Mouse (Mus musculus) cerebellum, adult 8-10 months (tissue): ENCODE data around the gene Trp63.

Experiments used
- DNase-seq: peaks from one replicate; pipeline ENCODE4 v3.0.0; 2022

The Trp63 gene

DNA sequence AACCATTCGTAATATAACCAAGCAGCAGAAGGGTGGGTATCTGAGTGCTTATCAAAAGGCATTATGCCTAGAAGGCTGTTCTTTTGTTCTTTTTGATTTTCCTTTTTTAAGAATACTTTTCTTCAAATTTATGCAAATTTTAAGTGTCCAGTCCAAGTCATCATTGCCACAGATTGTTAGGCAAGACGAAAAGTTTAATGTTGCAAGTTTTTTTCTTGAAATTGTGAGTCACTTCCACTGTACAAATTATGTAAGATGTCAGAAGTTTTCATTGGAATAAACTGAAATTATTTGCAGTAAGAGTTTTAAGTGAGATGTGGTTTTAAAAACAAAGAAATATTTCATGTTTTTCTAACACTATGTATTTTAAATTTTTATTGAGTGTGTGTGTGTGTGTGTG is 100.7 kb downstream of the Trp63 start:
- no peak for DNase-seq

- DNase-seq, result no peak
Measured at GRCm38 (mm10) chr16:25786457-25786856, 102.9 kb downstream of the Trp63 start.

- no peak for DNase-seq
Measured at GRCm38 (mm10) chr16:25792640-25793266, 109.2 kb downstream of the Trp63 start.

DNA sequence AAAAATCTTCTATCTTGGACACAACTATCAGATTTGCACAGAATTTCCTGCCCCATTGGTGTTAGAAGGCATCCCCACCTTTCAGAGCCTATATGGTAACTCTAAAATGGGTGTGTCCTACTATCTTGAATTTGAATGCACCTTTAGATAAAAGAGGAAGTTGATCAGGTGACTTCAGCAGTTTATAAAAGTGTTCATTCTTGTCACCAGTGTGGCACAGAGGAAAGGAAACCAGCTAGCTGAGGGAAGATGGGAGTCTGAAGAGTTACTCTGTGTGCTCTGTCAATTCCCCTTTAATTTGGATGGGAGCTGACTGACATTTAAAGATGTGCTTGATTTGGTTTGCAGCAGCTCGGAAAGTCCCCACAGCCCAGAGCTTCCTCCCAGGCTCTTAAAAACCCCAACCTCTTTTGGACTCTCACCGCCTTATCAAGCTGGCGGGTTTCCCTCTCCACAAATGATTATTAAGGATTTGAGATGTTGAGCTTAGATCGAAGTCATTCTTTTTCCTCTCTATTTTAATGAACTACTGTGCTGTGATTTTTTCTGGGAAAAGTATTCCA is 114.2 kb downstream of the Trp63 start:
- no peak for DNase-seq

DNA sequence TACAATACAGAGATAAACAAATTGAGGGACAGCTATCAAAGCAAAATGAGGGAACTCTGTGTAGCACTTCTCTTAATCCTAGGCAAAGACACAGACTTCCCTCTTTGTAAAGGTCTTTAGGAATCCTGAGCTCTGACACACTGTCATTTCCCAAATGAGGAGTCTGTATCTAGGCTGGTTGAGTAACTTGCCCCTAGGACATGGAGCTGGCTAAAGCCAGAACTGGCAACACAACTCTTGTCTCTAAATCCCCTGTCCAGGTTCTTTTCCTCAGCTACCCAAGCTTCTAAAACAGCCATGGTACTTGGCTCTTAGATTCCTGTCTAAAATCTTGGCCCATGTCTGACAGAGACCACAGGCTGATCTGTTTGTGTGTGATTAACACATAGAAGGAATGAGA is 116.1 kb downstream of the Trp63 start:
- DNase-seq, result no peak

DNA sequence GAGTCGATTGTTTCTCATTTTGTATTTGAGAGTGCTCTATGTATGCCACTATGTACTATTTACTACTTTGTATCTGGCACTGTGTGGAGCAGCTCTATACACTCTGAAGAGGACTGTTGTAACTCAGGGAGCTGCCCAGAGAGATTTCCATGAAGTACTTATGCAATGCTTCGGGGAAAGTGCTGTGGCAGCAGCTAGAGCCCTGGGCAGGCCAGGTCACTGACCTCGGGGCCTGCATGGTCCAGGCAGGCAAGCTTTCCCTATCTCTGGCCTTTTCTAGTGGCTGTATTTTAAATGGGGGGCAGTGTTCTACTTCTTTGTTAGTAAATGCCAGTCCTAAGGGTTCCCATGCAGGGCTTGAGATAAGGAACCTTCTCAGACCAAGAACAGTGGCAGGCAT is 121.4 kb downstream of the Trp63 start:
- DNase-seq, result no peak

DNA sequence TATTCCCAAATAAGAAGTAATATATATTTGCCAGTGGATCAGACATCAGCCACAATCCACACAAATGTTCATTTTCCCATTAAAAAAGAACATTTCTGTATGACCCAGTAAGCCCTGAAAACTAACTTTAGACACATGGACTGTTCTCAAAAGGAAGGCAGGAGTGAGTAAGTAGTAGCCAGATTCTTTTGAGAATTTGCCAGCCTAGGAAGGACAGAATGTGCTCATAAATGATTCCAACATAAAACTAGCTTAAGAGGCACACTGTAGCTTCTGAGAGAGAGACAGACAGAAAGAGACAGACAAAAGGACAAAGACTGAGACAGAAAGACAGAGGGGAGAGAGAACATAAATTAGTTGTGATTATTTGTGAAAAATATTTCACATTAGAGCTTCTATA is 123.6 kb downstream of the Trp63 start:
- no peak for DNase-seq

- no peak for DNase-seq
Measured at GRCm38 (mm10) chr16:25817753-25818624, 134.4 kb downstream of the Trp63 start.

DNA sequence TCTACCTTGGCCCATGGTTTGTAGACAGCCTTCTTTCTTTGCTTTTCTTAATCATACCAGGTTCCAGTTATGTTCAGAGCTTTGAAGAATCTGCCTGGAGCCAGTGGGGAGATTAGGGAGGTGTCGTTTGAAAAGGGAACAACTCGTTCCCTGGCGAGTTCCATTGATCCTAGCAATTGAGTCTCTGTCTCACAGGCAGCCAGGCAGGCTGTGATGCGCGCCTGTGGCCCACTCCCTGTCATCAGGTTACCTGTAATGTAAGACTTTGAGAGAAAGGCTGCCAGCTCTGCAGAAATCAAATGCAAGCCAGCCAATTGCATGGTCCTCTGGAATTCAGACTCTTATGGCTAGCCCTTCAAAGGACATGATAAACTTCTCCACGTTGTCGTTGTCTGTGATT is 142.5 kb downstream of the Trp63 start:
- no peak for DNase-seq

GRCm38 (mm10) chr16:25832576-25832975 is 149.0 kb downstream of the Trp63 start:
- DNase-seq, result no peak

DNA sequence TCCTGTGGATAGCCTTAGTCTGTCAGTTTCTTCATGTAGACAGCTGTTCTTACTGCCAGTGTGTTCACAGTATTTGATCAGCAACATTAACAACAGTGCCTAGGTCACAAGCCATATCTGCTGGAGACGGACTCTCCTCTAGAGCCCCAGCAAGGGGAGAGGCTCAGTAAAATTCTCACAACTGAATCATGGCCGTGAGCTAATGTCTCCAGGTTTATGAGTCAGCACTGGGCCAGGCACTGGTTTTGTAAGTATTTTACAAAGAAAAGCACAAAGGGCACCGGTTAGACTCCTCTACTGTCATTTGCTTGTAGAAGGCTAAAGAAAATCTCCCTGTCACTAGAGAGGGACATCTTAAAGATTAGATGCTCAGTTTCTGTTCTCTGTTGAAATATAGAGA is 151.7 kb downstream of the Trp63 start:
- no peak for DNase-seq

- no peak for DNase-seq
Measured at GRCm38 (mm10) chr16:25835723-25836122, 152.2 kb downstream of the Trp63 start.

- no peak for DNase-seq
Measured at GRCm38 (mm10) chr16:25842996-25843395, 159.4 kb downstream of the Trp63 start.

DNA sequence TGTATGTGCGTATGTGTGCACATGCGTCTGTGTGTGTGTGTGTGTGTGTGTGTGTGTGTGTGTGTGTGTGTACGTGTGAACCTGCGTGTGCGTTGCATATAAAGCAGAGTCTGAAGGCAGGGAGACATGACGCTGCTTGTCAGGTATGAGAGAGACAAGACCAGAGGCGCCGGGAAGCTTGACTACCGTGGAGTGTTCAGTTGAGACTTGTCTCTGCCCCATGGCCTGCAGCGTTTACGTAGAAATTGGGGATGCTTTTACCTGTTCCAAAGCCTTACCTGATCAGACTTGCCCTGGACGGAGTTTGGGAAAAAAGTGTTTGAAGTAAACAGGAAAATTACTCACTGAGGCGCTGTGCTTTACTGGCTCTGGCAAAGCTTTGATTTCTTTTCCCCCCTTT is 160.1 kb downstream of the Trp63 start:
- DNase-seq, result no peak

DNA sequence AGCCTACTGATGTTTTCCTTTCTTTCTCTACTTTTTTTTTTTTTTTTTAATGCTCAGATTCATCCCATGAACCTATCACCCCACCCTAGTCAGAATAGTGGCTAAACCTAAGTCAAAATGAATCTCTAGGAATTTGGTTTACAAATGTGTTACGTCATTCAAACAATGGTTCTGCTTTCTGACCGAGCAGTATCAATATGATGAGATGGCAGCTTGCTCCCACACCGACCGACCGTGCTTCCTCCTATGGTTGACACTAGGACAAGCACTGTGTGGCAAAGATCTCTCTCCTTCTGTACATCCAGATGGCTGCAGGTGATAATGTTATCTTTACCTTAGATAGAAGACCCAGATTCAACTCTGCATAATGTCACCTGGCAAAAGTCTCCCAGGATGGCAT is 163.0 kb downstream of the Trp63 start:
- DNase-seq, result no peak

- no peak for DNase-seq
Measured at GRCm38 (mm10) chr16:25848474-25848873, 164.9 kb downstream of the Trp63 start.

DNA sequence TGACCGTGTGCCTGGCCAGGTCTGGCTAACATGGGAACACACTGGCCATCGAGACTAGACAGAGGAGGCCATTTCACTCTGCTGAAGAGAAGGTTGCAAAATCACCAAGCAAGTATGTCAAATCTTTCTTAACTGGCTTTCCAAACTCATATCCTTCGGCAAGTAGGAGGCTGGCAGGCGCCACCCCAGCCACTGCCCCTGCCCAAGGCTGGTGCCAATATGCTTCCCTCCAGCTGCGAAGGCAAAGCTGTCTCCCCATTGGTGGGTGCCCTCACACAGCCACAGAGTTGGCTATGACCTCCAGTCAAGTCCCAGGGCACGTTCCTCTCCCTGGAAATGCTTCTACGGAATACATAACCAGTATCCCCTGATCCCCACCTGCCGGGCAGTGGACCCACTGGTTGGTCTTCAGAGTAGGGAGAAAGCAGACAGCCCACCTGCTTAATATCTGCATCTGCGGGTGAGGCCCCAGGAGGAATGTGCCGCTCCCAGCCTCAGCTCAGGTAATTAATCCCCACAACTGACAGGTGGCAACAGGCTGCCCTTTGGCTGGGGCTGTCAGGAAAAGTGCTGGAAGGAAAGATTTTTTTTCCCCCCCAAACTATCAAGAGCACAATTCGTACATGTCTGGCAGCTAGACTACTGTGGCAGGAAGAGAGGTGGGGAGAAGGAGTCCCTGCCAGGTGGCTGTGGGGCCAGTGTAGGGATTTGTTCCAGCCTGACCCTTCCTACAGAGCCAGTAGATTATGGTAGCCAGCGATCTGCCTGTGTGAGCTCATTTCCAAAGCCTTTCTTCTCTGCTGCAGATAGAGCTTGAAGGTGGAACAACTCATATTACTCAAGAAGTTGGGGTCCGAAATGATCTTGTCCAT is 166.3 kb downstream of the Trp63 start:
- no peak for DNase-seq

DNA sequence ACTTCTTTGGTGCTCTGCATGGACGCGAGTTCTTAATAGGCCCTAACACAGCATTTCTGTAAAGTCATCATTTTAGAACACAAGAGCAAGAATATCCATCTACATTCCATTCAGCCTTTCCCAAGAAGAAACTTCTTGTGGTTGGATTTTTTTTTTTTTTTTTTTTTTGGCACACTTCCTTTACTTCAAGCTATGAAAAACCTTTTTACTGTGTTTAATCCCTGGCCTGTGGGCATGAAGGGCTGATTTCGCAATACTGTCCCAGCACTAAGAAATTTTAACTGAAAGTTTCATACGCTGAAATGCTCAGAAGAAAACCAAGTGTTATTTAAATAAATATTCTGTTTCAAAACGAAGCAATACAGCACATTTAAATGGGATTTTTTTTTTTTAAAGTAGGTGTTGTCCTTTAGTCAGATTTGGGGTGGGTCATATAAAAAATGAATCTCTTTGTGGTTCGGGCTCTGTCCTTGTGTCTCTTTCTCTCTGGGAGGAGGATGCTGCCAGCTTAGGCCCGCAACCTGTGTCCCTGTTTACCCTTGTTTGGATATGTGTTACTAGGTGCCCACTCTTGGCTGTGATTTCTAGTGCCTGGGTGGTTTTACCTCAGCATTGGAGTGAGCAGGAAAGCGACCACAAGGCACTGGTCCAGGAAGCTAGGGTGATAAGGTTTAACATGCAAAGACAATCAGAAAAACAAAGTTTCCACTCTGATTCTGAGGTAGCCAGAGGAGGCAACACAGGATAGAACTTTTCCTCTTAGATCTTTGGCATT is 177.4 kb downstream of the Trp63 start:
- DNase-seq, result no peak

GRCm38 (mm10) chr16:25865096-25865869 is 181.7 kb downstream of the Trp63 start:
- DNase-seq, result no peak

DNA sequence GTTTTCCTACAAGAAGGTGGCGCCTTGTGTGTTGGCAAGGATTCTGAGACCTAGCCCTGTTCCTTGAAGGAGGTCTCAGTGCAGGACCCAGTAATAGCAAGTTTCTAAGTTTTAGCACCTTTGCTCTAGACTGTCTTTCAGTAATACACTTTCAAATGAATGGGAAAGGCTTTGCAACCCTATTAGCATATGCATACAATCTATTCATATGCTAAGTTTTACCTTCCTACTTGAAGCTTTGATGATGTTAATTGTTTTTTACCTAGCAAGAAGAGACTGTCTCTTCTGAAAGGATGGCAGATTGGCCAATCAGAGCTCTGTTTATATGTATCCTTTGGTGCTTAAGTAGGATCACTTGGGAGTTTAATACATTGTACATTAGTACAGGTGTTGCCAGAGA is 187.9 kb downstream of the Trp63 start:
- no peak for DNase-seq

DNA sequence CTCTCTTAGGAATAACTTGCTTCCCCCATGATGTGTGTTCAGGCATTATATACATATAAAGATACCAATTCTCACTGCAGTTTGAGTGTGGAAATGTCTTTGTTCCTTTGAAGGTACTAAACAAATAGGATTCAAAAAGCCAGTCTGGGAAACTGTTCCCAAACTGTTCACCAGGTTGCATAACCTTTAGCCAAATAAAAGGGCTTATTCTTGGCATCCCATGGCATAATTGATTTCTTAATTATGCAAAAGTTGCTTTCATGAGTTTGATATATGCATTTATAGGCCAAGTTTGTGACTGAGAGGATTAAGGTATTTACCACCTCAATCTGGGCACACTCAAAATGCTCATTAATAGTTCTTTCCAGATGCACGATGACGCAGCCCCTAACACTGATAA is 192.1 kb downstream of the Trp63 start:
- DNase-seq, result no peak
